Mouse (Mus musculus): ENCODE data around the gene Rin1. TPM values are rescaled to one million over a fixed set of nuclear protein-coding genes. Genes with fewer than 3 reads are reported as not detected.
A peak's percentile ranks its signal among the peaks of the same experiment; 100 is the strongest.
"Not testable (repeated sequence)": the region's sequence is repeated elsewhere in the genome, so short reads cannot be mapped to it uniquely, and the experiment has no call there.

Gene Rin1
- polyA plus RNA-seq, 1 experiment from 2014 or later: 2.4 TPM

- WGBS: under 1% methylated on average over 40 of the region's 40 CpGs
- H3K4me3 ChIP-seq: peak overlapping the region; percentile 59
- H3K9me3 ChIP-seq: no peaks in the 10 kb centered on the region
- peak overlapping the region; percentile 44 for H3K9ac ChIP-seq
- no peaks in the 10 kb centered on the region for H3K36me3 ChIP-seq
- H3K27me3 ChIP-seq: peaks cover 10% of the 10 kb centered on the region
- peak; percentile 88 for ATAC-seq (ENCODE audit: insufficient number of reproducible peaks, insufficient read depth, low FRiP score, low TSS enrichment)
- H3K4me1 ChIP-seq: peaks cover 39% of the 10 kb centered on the region
- H3K27ac ChIP-seq: peak overlapping the region; percentile 97
- peak overlapping the region; percentile 86 for H3K4me2 ChIP-seq (replicated peaks)
These were observed 21.5 kb downstream of the Rin1 start for GRCm38 (mm10) chr19:5071545-5072369.

- Histone ChIP-seq H3K9me3 (no peaks in the 10 kb centered on the region), H3K4me2 (replicated peaks) (peak overlapping the region; percentile 86), H3K4me3 (peak overlapping the region; percentile 59), H3K27me3 (peaks cover 10% of the 10 kb centered on the region), H3K36me3 (no peaks in the 10 kb centered on the region), H3K9ac (peak overlapping the region; percentile 44), H3K27ac (peak overlapping the region; percentile 97), H3K4me1 (peaks cover 31% of the 10 kb centered on the region)
- ATAC-seq (ENCODE audit: insufficient number of reproducible peaks, insufficient read depth, low FRiP score, low TSS enrichment): 0 out of 2 replicates have a peak, but pooled peaks have one; percentile 1
- WGBS: 2% methylated on average over 20 of the region's 20 CpGs
These were observed 22.2 kb downstream of the Rin1 start for GRCm38 (mm10) chr19:5072389-5073019.

GRCm38 (mm10) chr19:5073028-5073427 lies 22.7 kb downstream of the Rin1 start:
- Histone ChIP-seq H3K4me2 (replicated peaks) (peak overlapping the region; percentile 86), H3K9ac (no peak overlapping the region), H3K36me3 (no peaks in the 10 kb centered on the region), H3K27me3 (peaks cover 10% of the 10 kb centered on the region), H3K9me3 (no peaks in the 10 kb centered on the region), H3K4me3 (peak overlapping the region; percentile 59), H3K4me1 (peaks cover 29% of the 10 kb centered on the region), H3K27ac (peak overlapping the region; percentile 97)
- ATAC-seq (ENCODE audit: insufficient number of reproducible peaks, insufficient read depth, low FRiP score, low TSS enrichment): 0 out of 2 replicates have a peak, but pooled peaks have one; percentile 4
- 2% methylated on average over 15 of the region's 15 CpGs for WGBS

- Histone ChIP-seq H3K27ac (no peak overlapping the region), H3K27me3 (peaks cover 12% of the 10 kb centered on the region), H3K4me1 (peaks cover 28% of the 10 kb centered on the region), H3K9ac (no peak overlapping the region), H3K36me3 (no peaks in the 10 kb centered on the region), H3K4me2 (replicated peaks) (peak overlapping the region; percentile 86; the same call in 1 of the 2 replicates), H3K9me3 (no peaks in the 10 kb centered on the region), H3K4me3 (peak overlapping the region; percentile 59; the same call in 1 of the 2 replicates)
- ATAC-seq (ENCODE audit: insufficient number of reproducible peaks, insufficient read depth, low FRiP score, low TSS enrichment): no peak
- whole genome bisulfite sequencing: 44% methylated on average over 5 of the region's 5 CpGs
These were observed 23.2 kb downstream of the Rin1 start for GRCm38 (mm10) chr19:5073518-5073917.

- Histone ChIP-seq H3K36me3 (no peaks in the 10 kb centered on the region), H3K4me1 (no peaks in the 10 kb centered on the region), H3K27ac (no peak overlapping the region), H3K4me3 (no peak overlapping the region), H3K4me2 (replicated peaks) (no peak overlapping the region), H3K9ac (no peak overlapping the region), H3K27me3 (peaks cover 48% of the 10 kb centered on the region), H3K9me3 (no peaks in the 10 kb centered on the region)
- no peak for ATAC-seq (ENCODE audit: insufficient number of reproducible peaks, insufficient read depth, low FRiP score, low TSS enrichment)
- 81% methylated on average over 1 of the region's 1 CpGs for WGBS
These were observed 29.0 kb downstream of the Rin1 start for GRCm38 (mm10) chr19:5079279-5079678.

GRCm38 (mm10) chr19:5082005-5082404 lies 31.7 kb downstream of the Rin1 start:
- H3K36me3 ChIP-seq: no peaks in the 10 kb centered on the region
- no peak for ATAC-seq (ENCODE audit: insufficient number of reproducible peaks, insufficient read depth, low FRiP score, low TSS enrichment)
- no peak overlapping the region for H3K27ac ChIP-seq
- H3K4me1 ChIP-seq: peaks cover 10% of the 10 kb centered on the region
- peaks cover 71% of the 10 kb centered on the region for H3K27me3 ChIP-seq
- WGBS: 64% methylated on average over 18 of the region's 18 CpGs
- no peaks in the 10 kb centered on the region for H3K9me3 ChIP-seq
- H3K4me3 ChIP-seq: no peak overlapping the region
- H3K4me2 ChIP-seq (replicated peaks): no peak overlapping the region
- no peak overlapping the region for H3K9ac ChIP-seq

GRCm38 (mm10) chr19:5082596-5082995 lies 32.3 kb downstream of the Rin1 start:
- peaks cover 71% of the 10 kb centered on the region for H3K27me3 ChIP-seq
- ATAC-seq (ENCODE audit: insufficient number of reproducible peaks, insufficient read depth, low FRiP score, low TSS enrichment): no peak

GRCm38 (mm10) chr19:5083961-5084833 lies 33.9 kb downstream of the Rin1 start:
- 74% methylated on average over 3 of the region's 3 CpGs for WGBS
- ATAC-seq (ENCODE audit: insufficient number of reproducible peaks, insufficient read depth, low FRiP score, low TSS enrichment): no peak
- Histone ChIP-seq H3K9me3 (no peaks in the 10 kb centered on the region), H3K27ac (no peak overlapping the region), H3K4me1 (peaks cover 20% of the 10 kb centered on the region), H3K4me3 (peak overlapping the region; percentile 45), H3K36me3 (no peaks in the 10 kb centered on the region), H3K27me3 (peaks cover 68% of the 10 kb centered on the region), H3K4me2 (replicated peaks) (peak overlapping the region; percentile 83; the same call in 1 of the 2 replicates), H3K9ac (no peak overlapping the region)

More at GRCm38 (mm10) chr19:5082596-5082995, 32.3 kb downstream of the Rin1 start:
- Histone ChIP-seq H3K4me1 (peaks cover 14% of the 10 kb centered on the region), H3K4me3 (no peak overlapping the region), H3K27ac (no peak overlapping the region), H3K9me3 (no peaks in the 10 kb centered on the region), H3K4me2 (replicated peaks) (no peak overlapping the region), H3K9ac (no peak overlapping the region), H3K36me3 (no peaks in the 10 kb centered on the region)
- WGBS: 66% methylated on average over 24 of the region's 24 CpGs

- Histone ChIP-seq H3K9me3 (no peaks in the 10 kb centered on the region), H3K4me3 (peak overlapping the region; percentile 45), H3K4me2 (replicated peaks) (peak overlapping the region; percentile 83), H3K27ac (no peak overlapping the region), H3K27me3 (peaks cover 67% of the 10 kb centered on the region), H3K9ac (no peak overlapping the region), H3K36me3 (no peaks in the 10 kb centered on the region), H3K4me1 (peaks cover 23% of the 10 kb centered on the region)
- no peak for ATAC-seq (ENCODE audit: insufficient number of reproducible peaks, insufficient read depth, low FRiP score, low TSS enrichment)
- WGBS: 6% methylated on average over 15 of the region's 15 CpGs
These were observed 34.5 kb downstream of the Rin1 start for GRCm38 (mm10) chr19:5084834-5085144.

- WGBS: under 1% methylated on average over 55 of the region's 69 CpGs
- Histone ChIP-seq H3K36me3 (0 out of 2 replicates have a peak, but pooled peaks cover under 1% of the 10 kb centered on the region), H3K27ac (no peak within 1 kb of the TSS), H3K4me2 (replicated peaks) (peak within 1 kb of the TSS; percentile 83), H3K4me1 (peaks cover 23% of the 10 kb centered on the region), H3K9me3 (no peaks in the 10 kb centered on the region), H3K9ac (peak within 1 kb of the TSS; percentile 50; the same call in 1 of the 2 replicates), H3K27me3 (peaks cover 62% of the 10 kb centered on the region), H3K4me3 (peak within 1 kb of the TSS; percentile 45)
- no peak for ATAC-seq (ENCODE audit: insufficient number of reproducible peaks, insufficient read depth, low FRiP score, low TSS enrichment)
These were observed 35.0 kb downstream of the Rin1 start, which contains the start of gene Tmem151a for GRCm38 (mm10) chr19:5085145-5085863. TSS of gene Tmem151a (minus strand) at chr19:5085531.

GRCm38 (mm10) chr19:5086533-5086932 lies 36.3 kb downstream of the Rin1 start:
- not testable (repeated sequence) for ATAC-seq (ENCODE audit: insufficient number of reproducible peaks, insufficient read depth, low FRiP score, low TSS enrichment); H3K27ac ChIP-seq; H3K4me2 ChIP-seq (replicated peaks); H3K4me3 ChIP-seq; H3K9me3 ChIP-seq; H3K9ac ChIP-seq
- WGBS: 43% methylated on average over 4 of the region's 4 CpGs
- H3K27me3 ChIP-seq: peaks cover 50% of the 10 kb centered on the region
- H3K4me1 ChIP-seq: peaks cover 23% of the 10 kb centered on the region
- peaks cover 13% of the 10 kb centered on the region for H3K36me3 ChIP-seq
